Mouse (Mus musculus): ENCODE measurements around the gene Kcnip2. TPM values are rescaled to one million over a fixed set of nuclear protein-coding genes. Genes with fewer than 3 reads are reported as not detected.

Gene Kcnip2
- polyA plus RNA-seq (2015; fragmentation: Nextera tagmentation; extraction: Ambion mirVana) = 2.1 and 2.2 TPM in 2 replicates

DNA sequence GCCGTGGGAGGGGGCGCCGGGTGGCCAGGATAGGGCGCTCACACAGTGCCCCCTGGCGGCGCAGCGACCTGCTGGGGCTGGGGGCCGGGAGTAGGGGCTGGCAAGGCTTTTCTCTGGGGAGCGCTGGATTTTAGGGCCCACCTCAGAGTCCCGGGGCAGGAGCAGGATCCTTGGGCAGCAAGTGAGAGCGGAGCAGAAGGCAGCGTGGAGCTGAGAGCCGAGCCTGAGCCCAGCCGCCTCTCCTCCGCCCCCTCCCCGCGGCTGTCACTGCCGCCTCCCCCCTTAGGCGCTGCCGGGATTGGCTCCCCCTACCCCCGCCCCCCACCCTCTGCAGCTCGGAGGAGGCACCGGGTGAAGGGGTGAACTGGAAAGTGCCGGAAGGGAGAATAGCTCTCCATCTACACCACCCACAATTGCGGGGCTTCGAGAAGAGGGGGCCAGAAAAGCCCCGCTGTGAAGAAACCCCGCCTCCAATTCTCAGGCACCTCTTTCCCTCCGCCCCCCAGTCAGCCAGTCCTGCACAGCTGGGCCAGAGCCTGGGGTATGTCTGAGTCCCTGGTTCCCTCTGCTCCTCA is at the start of gene Kcnip2:
Gene Kcnip2, minus strand, starts transcription at position 231 of the 575 bp plus-strand sequence.
- ATAC-seq (ENCODE audit: low FRiP score, low TSS enrichment) (peak; percentile 42), DNase-seq (ENCODE audit: low spot score) (peak; percentile 36)
- H3K4me1 ChIP-seq (replicated peaks; ENCODE audit: control insufficient read depth, insufficient read depth) = peaks cover 7% of the 10 kb centered on the region; the same call in 1 of the 2 replicates
- no peak within 1 kb of the TSS for H3K27ac ChIP-seq (replicated peaks)
- H3K36me3 ChIP-seq (ENCODE audit: control insufficient read depth, insufficient read depth, low read length) = peaks cover 4% of the 10 kb centered on the region; the same call in 1 of the 2 replicates
- TF ChIP-seq EP300 (optimal IDR thresholded peaks at IDR 0.05) (no peak), CTCF (IDR thresholded peaks at IDR 0.05; ENCODE audit: low read depth) (peak; percentile 55)
- peak within 1 kb of the TSS; percentile 51 for H3K4me2 ChIP-seq (replicated peaks; ENCODE audit: low read depth)
- no peaks in the 10 kb centered on the region for H3K27me3 ChIP-seq (ENCODE audit: control insufficient read depth, insufficient read depth, low read length)
- no peaks in the 10 kb centered on the region for H3K9me3 ChIP-seq (ENCODE audit: control insufficient read depth, low read length)
- H3K4me3 ChIP-seq (ENCODE audit: low read depth, low read length) = peak within 1 kb of the TSS; percentile 26
- peak within 1 kb of the TSS; percentile 55 for H3K9ac ChIP-seq (ENCODE audit: low read length)
- WGBS = 2% methylated on average over 19 of the region's 29 CpGs

DNA sequence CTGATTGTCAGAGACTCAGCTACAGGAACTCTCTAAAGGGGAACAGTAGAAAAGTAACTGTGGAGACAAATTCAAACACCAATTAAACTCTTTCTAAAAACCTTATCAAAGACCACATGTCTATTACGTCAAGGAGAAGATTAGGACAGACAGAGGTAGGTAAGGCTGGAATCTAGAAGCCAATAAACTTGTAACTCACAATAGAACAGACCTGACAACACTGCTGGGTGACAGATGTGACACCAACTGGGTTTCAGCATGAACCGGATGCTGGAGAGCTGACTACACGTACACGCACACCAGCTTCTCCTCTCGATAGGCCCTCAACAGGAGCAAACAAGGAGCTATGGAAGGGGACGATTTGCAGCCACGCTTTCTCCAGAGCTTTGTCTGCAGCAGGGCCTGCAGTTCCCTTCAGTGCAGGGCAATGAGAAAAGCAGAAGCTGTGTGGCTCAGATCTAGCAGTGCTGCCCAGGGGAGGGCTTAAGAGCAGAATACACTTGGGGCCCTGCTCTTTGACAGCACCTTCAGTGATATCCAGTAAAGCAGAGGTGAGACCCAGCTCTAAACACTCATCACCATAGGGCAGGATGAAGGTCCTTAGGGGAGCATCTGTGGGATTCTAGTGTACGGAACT is 39.5 kb upstream of the Kcnip2 start:
- no peak overlapping the region for H3K4me3 ChIP-seq (ENCODE audit: low read depth, low read length)
- H3K27ac ChIP-seq (replicated peaks) = no peak overlapping the region
- no peak overlapping the region for H3K4me2 ChIP-seq (replicated peaks; ENCODE audit: low read depth)
- no peaks in the 10 kb centered on the region for H3K4me1 ChIP-seq (replicated peaks; ENCODE audit: control insufficient read depth, insufficient read depth)
- 63% methylated on average over 8 of the region's 8 CpGs for WGBS
- H3K36me3 ChIP-seq (ENCODE audit: control insufficient read depth, insufficient read depth, low read length) = no peaks in the 10 kb centered on the region
- DNase-seq (ENCODE audit: low spot score) (no peak), ATAC-seq (ENCODE audit: low FRiP score, low TSS enrichment) (no peak)
- H3K9ac ChIP-seq (ENCODE audit: low read length) = no peak overlapping the region
- no peaks in the 10 kb centered on the region for H3K27me3 ChIP-seq (ENCODE audit: control insufficient read depth, insufficient read depth, low read length)
- TF ChIP-seq CTCF (IDR thresholded peaks at IDR 0.05; ENCODE audit: low read depth) = no peak
- H3K9me3 ChIP-seq (ENCODE audit: control insufficient read depth, low read length) = no peaks in the 10 kb centered on the region

DNA sequence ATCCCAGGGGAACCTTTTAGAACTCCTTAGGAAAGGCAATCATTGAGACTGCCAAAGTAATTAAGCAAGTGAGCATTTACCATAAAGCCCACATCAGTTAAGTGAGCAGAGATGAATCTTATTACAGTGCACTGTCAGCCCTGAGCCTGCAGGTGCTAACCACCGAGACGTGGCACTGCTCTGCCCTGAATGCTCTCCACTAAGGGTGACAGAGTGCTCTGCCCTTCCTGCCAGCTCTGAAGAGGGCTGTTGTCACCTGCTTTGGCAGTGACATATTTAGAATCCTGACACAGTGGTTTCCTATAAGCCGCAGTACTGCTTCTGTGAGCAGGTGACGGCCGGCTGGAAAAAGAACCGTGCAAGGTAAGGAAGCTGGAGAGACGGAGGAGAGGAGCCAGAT is 38.7 kb upstream of the Kcnip2 start:
- Histone ChIP-seq H3K36me3 (ENCODE audit: control insufficient read depth, insufficient read depth, low read length) (no peaks in the 10 kb centered on the region), H3K27me3 (ENCODE audit: control insufficient read depth, insufficient read depth, low read length) (no peaks in the 10 kb centered on the region), H3K27ac (replicated peaks) (no peak overlapping the region), H3K4me3 (ENCODE audit: low read depth, low read length) (no peak overlapping the region), H3K9me3 (ENCODE audit: control insufficient read depth, low read length) (no peaks in the 10 kb centered on the region), H3K4me1 (replicated peaks; ENCODE audit: control insufficient read depth, insufficient read depth) (no peaks in the 10 kb centered on the region), H3K4me2 (replicated peaks; ENCODE audit: low read depth) (no peak overlapping the region), H3K9ac (ENCODE audit: low read length) (no peak overlapping the region)
- ATAC-seq (ENCODE audit: low FRiP score, low TSS enrichment) (no peak), DNase-seq (ENCODE audit: low spot score) (no peak)
- TF ChIP-seq EP300 (optimal IDR thresholded peaks at IDR 0.05) = no peak
- WGBS = 74% methylated on average over 7 of the region's 7 CpGs

DNA sequence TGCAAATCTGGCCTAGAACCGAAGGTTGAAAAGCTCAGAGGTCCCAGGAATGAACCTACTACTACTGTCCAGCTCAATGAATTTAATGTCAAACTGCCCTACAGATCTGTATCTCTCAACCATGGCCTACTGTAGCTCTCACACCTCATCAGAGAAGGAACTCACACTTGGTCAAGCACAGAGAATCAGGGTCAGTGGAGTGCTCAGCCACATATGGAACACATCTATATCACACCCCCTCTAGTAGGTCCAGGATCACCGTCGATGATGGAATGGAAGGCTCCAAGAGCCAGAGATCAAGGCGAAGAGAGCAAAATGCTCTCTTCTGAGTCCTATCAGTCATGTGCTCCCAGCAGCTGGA is 31.9 kb upstream of the Kcnip2 start:
- H3K36me3 ChIP-seq (ENCODE audit: control insufficient read depth, insufficient read depth, low read length) = no peaks in the 10 kb centered on the region
- H3K9ac ChIP-seq (ENCODE audit: low read length) = no peak overlapping the region
- H3K9me3 ChIP-seq (ENCODE audit: control insufficient read depth, low read length) = no peaks in the 10 kb centered on the region
- 72% methylated on average over 4 of the region's 4 CpGs for WGBS
- TF ChIP-seq CTCF (IDR thresholded peaks at IDR 0.05; ENCODE audit: low read depth) = no peak
- TF ChIP-seq EP300 (optimal IDR thresholded peaks at IDR 0.05) = no peak
- no peak overlapping the region for H3K4me3 ChIP-seq (ENCODE audit: low read depth, low read length)
- H3K4me1 ChIP-seq (replicated peaks; ENCODE audit: control insufficient read depth, insufficient read depth) = no peaks in the 10 kb centered on the region
- no peak overlapping the region for H3K27ac ChIP-seq (replicated peaks)
- ATAC-seq (ENCODE audit: low FRiP score, low TSS enrichment) = no peak
- no peak overlapping the region for H3K4me2 ChIP-seq (replicated peaks; ENCODE audit: low read depth)
- DNase-seq (ENCODE audit: low spot score) = no peak
- H3K27me3 ChIP-seq (ENCODE audit: control insufficient read depth, insufficient read depth, low read length) = no peaks in the 10 kb centered on the region

DNA sequence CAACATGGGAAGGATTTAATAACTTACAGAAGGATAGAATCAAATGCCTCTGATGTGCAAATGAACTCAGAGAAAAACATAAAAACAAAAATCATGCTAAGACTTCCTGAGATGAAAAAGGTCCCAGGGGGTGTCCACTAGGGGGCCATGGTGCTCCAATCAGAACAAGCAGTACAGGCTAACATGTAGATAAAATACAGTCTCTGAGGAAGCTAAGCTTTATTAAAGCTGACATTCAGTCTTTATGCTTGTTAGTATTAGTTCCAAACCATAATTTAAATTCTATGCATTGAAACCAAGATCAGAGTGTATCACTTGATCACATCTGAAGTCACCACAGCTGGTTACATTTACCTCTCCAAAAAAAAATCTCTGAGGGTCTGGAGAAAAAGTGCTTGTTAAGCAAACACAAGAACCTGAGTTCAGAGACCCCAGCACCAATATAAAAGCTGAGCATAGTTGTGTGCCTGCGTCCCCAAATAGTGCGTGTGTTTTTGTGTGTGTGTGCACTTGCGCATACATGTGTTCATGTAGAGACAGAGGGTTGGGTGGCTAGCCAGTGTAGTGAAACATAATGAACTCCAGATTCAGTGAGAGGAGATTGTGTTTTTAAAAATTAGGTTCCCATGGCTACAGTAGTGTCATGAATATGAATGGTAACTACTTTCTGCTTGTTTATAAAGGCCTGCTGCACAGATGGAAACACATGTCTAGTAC is 31.3 kb upstream of the Kcnip2 start:
- Histone ChIP-seq H3K27ac (replicated peaks) (no peak overlapping the region), H3K4me3 (ENCODE audit: low read depth, low read length) (no peak overlapping the region), H3K9me3 (ENCODE audit: control insufficient read depth, low read length) (no peaks in the 10 kb centered on the region), H3K36me3 (ENCODE audit: control insufficient read depth, insufficient read depth, low read length) (no peaks in the 10 kb centered on the region), H3K27me3 (ENCODE audit: control insufficient read depth, insufficient read depth, low read length) (no peaks in the 10 kb centered on the region), H3K9ac (ENCODE audit: low read length) (no peak overlapping the region), H3K4me2 (replicated peaks; ENCODE audit: low read depth) (no peak overlapping the region), H3K4me1 (replicated peaks; ENCODE audit: control insufficient read depth, insufficient read depth) (no peaks in the 10 kb centered on the region)
- DNase-seq (ENCODE audit: low spot score) (no peak), ATAC-seq (ENCODE audit: low FRiP score, low TSS enrichment) (no peak)
- peak; percentile 68 for TF ChIP-seq CTCF (IDR thresholded peaks at IDR 0.05; ENCODE audit: low read depth)
- no peak for TF ChIP-seq EP300 (optimal IDR thresholded peaks at IDR 0.05)
- WGBS = 80% methylated on average over 3 of the region's 3 CpGs

DNA sequence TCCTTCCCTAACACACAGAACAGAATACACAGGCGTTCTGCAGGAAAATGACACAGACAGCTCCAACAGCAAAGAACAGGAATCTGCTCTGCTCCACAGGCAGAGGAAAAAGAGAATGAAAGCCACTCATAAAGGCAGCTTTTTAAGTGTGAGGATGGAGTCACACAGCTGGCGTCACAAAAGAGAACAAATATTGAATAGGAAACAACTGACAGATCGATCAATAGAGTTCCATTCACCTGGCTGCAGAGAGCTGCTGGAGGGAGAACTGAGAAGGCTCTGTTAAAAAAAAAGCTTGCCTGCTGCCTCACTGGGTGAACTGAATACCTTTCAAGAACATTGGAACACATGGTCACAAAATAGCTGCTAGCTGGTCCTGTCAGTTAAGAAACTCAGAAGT is 28.3 kb upstream of the Kcnip2 start:
- Histone ChIP-seq H3K9ac (ENCODE audit: low read length) (no peak overlapping the region), H3K4me3 (ENCODE audit: low read depth, low read length) (no peak overlapping the region), H3K36me3 (ENCODE audit: control insufficient read depth, insufficient read depth, low read length) (no peaks in the 10 kb centered on the region), H3K4me1 (replicated peaks; ENCODE audit: control insufficient read depth, insufficient read depth) (no peaks in the 10 kb centered on the region), H3K27me3 (ENCODE audit: control insufficient read depth, insufficient read depth, low read length) (no peaks in the 10 kb centered on the region), H3K4me2 (replicated peaks; ENCODE audit: low read depth) (no peak overlapping the region), H3K27ac (replicated peaks) (no peak overlapping the region), H3K9me3 (ENCODE audit: control insufficient read depth, low read length) (no peaks in the 10 kb centered on the region)
- no peak for TF ChIP-seq EP300 (optimal IDR thresholded peaks at IDR 0.05)
- no peak for TF ChIP-seq CTCF (IDR thresholded peaks at IDR 0.05; ENCODE audit: low read depth)
- 61% methylated on average over 3 of the region's 3 CpGs for WGBS
- ATAC-seq (ENCODE audit: low FRiP score, low TSS enrichment) = no peak
- DNase-seq (ENCODE audit: low spot score) = no peak

Data from stomach, postnatal 0 days (tissue).